Mouse (Mus musculus): ENCODE measurements at regions not wholly inside any gene's neighbourhood (a gene's known extent, or its start where the extent isn't known, plus 50 kb on each side); places are given as distances from the start of the nearest gene placed in this dataset.

DNA sequence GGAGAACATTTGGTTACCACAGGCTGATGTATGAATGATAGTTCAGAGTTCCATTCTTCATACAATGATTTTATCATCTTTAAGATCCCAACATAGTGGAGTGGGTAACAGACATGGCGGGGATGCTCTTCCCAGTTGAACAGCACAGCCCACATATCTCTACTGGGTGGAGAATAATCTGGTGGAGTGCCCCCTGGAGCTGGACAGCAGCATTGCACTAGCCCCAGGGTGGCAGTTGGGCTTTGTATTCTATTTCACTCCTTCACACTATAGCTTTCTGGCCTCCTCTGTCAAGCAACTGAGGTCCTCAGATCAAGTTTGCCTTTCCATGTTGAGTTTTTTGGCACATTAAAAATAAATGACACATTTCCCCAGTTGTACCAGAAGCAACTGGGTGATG is 569.4 kb upstream of the Mki67 start:
- no peak for DNase-seq

DNA sequence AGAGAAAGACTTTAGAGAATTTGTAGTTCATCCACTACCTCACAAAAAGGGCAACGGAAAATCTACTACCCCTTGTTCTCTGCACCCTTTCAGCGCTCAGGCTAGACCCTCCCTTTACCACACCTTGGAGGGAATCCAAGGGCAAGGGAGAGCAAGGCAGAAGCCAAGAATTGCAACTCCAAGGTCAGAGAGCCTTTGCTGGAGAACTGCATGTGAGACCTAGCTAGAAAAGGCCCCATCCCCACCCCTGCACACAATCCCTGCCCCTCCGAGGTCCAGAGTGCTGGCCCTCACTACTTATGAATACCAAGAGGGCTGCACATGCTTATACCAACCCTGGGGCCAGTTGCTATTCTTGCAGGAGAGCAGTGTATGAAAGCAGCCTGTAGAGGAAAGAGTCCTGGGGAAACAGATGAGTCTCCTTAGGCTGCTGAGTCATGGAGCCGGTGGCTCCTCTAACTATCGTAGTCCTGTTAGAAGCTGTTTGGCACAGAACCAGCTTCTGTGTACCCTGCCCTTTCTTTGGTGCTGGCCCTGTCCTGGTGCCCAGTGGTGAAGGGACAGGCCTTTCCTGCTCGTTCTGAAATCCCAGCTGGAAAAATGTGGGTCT is 577.5 kb upstream of the Mki67 start:
- peak in 1 of 2 experiments; percentile 6 for DNase-seq

DNA sequence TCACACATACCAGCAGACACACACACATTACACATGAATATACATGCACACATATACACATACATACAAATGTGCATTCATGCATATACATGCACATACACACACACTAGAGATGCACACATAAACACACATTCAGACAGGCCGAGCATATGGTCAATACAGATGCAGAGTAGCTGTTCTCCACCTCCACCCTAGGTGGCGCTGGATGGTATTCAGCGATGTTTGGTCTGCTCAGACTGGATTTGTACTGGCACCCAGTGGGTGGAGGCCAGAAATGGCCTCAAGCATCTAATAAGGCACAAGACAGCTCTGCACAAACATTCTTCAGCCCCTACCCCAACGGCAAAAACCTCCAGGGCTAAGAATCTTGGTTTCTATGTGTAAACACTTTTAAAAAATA is 578.3 kb upstream of the Mki67 start:
- peak; percentile 39 to 43 for DNase-seq

DNA sequence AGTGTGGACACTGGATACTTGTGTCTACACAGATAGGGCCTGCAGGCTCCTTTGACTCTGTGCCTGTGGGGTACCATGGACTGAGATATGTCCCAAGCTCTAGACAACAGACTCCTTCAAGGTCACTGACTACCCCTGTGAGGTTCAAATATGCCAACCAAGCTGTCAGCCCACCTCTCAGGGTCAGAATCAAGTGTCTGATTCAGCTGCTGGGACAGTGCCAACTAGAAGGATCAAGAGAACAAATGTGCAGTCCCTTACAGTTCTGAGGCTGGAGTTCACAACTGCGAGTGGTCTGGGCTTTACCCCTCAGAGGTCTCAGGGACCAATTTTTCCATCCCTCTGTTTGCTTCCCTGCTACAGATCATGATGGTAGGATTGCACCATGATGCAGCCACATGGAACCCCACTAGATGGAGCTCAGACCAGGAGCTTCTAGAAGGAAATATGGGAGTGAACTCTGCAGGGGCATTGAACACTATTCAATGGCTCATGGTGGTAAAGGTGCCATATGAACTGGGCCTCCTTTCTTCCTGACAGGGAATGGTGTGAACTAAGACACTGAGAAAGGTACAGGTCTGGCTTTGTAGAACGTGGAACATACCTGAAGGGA is 581.8 kb upstream of the Mki67 start:
- DNase-seq, result peak; percentile 21 to 28

DNA sequence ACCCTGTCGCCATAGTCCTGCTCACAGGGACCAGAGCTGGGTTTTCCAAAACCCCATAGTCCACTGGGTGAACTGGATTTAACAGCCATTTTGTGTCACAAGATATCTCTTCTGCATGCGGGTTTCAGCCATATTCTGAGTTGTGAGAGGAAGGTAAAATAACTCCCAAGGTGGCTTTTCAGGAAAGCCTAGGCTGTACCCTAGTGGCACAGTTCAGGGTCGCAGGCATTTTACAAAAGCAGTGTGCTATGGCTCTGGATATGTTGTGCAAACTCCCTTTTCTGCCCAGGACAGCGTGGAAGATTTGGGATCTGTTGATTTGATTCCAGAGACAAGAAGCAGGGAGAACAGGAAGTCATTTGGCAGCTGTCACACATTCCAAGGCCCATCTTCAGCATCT is 588.3 kb upstream of the Mgmt start:
- DNase-seq, result peak in 1 of 2 experiments; percentile 10

DNA sequence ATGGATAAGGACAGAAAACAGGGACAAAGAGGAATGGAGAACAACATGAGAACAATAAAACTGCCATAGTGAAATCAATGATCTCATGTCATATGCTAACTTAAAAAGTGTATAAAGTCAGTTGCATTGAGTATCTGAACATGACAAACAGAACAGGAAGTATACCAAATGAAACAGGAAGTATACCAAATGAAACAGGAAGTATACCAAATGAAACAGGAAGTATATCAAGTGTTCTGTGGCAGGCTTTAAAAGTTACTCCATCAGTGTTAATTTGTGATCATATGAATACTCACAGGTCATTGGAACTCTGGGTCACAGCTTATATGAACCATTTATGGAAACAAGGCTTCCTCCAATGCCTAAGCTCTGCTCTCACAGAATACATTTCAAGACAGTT is 585.6 kb upstream of the Mgmt start:
- no peak for DNase-seq

DNA sequence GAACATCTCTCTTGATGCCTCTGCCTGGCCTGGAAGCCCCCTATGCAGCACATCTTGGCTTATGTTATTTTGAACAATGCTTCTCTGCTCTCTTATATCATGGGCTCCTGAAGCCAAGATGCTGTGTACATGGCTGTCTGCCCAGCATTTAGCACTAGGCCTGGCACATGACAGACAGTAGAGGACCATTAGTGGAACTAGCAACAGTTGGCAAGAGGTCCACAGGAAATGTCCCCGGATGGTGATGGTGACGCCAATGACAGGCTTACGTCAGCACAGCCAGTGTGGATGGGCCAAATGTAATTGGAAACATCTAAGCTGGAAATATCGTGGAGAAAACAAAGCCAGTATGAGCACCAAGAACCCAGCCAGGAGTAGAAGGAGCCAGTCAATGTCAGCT is 567.1 kb upstream of the Mgmt start:
- no peak for DNase-seq

DNA sequence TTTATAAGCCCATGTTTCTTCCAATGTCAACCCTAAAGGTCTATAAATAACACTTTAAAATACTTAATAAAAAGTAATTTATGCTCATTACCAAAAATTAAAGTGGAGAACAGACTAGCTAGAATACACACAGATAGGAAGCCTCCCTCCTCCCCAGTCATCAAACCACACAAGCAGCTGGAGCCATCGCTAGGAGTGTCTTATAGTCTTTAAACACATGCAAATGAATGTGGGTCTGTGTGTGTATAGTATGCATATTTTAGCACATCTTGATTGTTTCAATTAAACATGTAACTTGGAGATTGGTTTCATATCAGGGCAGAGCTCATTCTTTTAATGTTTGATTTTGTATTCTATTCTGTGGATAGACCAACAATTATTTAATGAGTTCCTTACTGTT is 564.0 kb upstream of the Mgmt start:
- DNase-seq, result no peak

DNA sequence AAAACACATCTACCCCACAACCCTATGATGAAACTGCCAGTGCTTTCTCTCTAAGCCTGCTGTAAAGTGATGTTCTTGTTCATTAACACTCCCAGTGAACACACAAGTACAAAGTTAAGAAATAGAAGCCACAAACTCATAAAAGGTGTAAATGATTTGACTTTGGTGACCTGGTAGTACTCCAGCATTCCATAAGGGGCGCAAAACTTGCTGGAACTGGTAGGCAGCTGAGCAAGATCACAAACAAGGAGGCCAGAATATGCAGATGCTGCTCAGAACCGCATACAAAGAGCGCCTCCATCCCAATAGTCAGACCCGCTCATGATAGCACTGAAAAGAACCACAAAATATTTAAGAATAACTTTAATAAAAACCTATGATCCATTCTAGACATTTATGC is 561.6 kb upstream of the Mgmt start:
- DNase-seq, result no peak

DNA sequence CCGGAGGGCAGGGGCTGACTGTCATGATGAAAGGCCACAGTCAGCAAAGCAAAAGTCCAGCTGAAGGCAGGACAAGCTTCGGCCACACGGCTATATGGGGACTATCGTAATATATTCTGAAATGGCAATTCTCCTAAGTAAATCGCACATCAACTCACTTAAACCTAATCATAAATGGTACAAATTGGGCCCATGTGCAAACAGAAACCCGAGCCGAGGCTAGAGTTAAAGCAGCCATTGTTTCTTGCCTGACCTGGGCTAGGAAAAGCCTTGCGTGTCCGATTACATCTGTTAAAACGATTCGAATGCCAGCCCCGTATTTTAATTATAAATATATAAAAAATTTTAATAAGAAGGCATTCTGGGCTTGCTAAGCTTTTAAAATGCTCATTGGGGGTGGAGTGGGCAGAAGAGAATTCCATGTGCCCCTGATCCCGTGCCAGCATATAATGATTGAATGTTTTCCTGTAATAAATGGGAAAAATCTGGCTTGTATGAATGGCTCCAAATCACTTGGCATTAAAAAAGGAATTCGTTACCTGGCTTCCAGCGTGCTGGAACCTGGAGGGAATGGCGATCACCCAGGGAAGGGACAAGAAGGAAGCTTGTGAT is 552.7 kb upstream of the Mgmt start:
- no peak for DNase-seq

DNA sequence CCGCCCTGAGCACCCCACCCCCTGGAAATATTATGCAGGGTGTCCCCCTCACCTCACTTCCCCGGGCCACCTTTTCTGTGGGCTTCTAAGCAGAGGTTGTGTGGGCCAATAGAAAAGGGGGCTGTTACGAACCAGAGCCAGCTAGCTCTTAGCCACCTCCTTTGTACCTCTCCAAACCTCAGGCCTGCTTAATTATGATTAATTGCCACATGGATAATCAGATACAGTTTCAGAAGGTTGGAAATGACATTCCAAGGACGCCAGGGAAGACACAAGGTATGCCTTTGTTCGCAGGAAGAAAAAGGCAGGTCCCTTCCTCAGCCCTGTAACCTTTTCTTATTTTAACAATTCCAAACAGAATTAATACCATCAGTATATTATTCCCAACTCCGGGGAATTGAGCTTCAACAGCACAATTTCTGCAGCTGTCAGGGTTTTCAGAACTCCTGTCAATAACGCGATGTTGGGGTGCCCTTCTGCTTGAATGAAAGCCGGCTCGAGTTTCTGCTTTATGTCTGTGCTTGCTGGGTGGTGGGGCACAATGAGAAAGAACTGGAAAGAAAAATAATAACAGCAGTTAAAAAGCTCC is 552.1 kb upstream of the Mgmt start:
- peak in 1 of 2 experiments; percentile 8 for DNase-seq

DNA sequence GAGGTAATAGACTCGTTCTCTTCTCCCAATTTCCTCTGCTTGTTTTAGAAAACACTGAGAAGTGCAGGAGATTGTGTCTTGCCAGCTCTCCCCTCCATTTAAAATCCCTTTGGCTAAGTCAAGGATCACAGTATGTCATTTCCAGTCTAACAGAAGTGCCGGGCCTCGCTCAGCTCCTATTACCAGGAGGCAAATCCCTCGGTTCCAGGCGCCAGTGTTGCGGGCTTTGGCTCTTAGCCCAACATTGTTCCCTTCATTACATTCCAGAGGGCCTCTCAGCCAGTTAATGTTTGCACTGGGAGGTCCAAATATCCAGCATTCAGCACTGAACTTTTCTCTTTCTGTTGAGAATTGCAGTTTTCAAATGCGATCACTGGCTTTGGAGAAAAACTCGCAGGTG is 551.6 kb upstream of the Mgmt start:
- peak; percentile 79 to 85 for DNase-seq

DNA sequence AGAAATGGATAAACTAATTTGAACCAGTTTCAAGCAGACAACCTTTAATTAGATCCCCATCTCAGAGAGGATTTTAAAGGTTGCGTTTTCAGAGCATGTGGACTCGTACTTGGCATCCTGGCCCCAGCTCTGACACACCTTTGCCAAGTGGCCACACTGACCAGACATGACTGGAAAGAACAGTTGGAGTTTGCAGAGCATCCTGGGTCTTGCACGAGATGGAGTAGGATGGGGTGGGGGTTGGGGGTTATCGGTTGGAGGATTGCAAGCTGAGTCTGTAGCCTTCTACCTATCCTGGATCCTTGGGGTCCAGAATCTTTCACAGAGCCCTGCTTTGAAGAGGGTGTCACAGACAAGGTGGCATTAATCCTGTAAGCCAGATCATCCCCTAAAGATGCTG is 550.9 kb upstream of the Mgmt start:
- DNase-seq, result no peak

DNA sequence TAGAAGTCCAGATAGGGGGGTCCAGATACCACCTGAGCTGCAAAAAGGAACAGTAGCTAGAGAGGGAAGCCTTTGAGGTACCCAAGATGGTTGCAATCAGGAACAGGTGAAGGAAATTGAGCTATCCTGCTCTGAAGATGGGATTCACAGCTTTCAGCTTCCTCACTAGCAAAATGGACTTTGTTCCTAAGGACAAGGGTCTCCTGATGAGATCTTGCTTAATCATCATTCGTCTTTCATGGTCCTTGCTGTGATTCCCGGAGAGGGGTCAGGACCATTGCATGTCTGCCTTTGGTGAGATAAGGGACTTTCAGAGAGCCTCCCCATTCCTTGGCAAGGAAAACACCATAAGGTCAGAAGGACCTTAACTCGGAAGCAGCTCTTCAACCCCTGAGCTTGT is 549.4 kb upstream of the Mgmt start:
- no peak for DNase-seq

DNA sequence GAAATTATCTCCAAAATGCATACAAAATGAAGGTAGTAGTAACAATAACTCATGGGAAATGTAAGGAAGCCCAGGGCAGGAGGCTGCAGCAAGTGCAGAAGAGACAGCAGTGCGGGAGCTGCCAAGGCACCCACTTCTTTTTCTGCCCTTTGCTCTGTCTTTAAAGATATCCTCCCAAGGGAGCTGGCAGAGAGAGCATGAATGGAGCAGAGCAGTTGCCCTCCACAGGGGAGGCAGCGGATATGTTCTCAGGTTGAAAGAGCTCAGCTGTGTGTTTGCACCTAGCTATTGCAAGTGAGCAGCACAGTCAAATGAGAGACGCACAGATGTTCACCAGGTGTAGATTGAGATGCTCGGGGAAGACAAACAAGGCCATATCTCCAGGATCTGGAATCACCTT is 547.9 kb upstream of the Mgmt start:
- DNase-seq, result no peak

DNA sequence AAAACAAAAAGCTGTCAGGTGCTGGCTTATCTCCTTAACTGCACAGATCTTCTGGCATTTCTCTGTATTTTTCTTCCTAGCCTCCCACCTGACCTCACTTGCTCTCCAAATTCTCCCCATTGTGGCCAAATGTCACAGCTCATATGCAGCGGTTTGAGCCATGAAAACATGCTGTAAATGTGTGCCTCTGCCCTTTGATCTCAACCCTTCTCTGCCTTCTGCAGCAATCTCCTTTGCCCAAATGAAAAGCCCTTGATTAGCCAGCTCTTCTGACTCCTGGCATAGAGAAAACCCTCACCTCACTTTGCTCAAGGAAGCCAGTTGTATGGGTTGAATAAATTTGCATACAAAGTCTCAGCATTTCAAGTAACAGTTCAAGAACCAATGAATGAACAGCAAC is 546.1 kb upstream of the Mgmt start:
- DNase-seq, result no peak

DNA sequence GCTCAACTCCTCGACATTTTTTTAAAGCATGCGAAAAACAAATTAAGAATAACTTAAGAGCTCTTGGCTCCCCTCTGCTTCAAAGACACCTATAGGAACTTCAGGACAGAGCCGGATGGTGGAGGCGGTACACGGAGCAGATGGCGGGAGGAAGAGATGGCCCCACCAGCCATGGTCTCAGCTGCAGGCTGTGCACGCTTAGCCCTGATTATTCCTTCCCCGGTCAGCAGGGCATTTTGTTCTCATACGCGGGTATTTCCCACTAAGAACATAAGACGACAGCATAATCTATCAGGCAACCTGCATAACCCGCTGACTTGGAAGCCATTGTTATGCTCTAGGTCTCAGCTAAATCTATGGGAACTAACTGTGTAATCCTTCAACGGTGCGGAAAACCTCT is 544.8 kb upstream of the Mgmt start:
- no peak for DNase-seq

DNA sequence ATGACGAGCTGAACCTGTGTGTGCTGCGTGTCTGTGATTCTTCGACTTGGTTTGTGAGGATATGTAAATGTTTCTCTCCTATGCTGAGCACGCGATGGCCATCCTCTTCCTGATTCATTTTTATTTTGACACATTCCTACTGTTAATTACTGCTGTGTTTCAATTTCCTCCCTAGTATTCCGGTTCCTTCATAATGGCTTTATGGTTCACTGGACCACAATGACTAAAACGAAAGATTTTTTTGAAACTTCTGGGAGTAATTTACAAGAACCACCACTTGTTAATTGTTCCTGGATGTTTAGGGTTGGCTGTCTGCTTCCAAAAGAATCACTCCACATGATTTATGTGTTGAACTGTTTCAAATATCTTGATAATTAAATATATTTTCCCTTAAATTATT is 537.4 kb upstream of the Mgmt start:
- no peak for DNase-seq

DNA sequence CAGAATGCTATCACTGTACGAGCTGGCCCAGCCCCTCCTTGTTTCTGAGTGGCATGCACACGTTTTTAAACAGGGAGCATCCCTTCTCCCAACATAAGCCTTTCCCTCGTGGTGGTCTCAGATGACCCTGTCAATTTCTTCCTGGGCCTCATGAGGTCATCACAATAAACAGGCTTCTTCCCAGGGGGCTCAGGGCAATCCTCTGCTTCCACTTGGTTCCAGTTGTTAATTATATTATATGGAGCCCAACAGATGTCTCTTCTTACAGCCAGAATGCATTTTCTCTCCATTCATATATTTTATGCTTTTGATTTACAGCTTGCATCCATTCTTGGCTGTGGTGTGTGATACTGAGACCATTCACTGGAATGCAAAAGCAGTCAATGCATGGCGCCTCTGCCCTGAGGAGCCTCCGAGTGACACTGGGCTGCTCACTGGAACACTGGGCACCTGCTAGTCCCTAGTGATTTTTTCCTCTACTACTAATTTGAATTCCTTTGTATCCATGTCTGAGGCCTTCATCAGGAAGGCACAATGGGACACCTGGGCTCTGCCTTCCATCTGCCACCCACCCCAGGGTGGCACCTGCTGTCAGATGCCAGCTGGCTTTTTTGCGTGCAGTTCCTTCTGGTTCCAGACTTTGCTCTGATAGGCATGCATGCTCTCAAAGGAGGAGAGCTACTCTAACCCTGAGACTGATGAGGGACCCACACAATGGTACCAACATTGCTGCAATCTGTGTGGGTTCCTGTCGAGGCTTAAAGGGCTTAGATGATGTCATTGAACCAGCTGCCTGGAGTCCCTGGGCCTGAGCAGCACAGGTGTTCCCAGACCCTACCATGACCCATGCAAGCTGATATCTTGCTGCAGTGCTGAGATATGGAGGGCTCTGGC is 528.8 kb upstream of the Mgmt start:
- DNase-seq, result no peak

DNA sequence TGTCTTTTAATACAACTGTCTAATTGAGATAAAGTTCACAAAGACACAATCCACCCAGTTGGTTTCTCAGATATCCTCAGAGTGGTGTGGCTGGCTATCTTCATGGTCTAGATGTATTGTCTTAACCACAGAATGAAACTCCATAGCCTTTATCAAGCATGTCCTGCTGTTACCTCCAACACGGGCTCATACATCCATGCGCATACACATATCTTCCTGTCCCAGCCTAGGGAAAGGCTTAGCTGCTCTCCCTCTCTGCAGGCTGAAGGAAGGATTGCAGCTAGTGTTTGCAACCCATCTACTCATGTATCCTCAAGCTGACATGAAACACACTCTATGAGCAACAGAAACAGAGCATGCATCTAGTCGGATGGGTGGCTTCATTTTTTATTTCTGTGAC is 517.2 kb upstream of the Mgmt start:
- no peak for DNase-seq

DNA sequence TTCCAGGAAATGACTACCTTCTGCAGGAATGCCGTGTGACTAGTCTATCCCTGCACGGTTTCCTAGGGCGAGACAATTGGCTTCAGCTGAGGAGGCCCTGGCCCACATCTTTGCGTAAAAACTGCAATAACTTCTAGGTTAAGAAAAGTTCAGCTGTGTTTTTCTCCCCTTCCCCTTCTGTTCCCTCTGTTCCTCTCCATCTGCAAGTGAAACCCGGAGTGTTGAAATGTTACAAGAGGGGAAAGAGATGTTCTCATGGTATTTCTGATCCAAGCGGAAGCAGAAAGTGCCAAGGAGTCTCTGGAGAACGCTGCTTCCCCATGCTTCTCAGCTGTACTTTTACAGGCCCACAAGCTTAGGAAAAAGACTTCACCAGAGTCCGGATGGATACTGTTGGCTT is 516.7 kb upstream of the Mgmt start:
- DNase-seq, result no peak

DNA sequence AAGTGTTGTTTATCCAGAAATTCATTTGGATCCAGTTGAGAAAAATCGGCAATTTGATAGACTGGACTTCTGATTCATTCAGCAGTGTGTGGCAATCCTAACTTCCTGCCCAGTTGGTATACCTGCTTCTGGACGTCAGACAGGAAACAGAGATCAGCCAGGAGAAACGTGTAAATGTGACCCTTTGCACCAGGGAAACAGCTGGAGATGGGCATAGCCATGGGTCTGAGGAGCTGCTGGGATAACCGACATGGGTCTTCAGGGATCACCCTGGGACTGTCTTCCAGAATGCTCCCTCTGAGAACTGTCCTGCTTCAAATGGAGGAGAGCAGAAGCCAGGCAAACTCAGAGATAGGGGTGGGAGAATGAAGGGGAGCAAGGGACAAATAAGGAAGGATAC is 516.1 kb upstream of the Mgmt start:
- no peak for DNase-seq

DNA sequence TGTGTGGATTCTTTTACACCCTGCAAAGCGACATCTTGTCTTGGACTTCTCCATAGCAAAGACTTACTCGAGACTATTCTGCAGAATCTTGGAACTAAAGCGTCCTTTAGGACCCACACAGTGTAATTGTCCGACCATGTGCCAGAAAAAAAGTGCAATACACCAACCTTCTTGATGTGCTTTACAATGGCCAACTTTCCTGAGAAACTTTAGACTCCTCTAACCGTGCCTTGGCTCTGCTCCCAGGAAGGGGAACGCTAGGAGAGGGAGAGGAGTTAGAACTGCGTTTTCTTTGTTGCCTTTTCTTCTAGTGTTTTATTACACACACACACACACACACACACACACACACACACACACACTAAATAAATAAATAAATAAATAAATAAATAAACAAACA is 515.1 kb upstream of the Mgmt start:
- peak in 1 of 2 experiments; percentile 33 for DNase-seq
